Mouse (Mus musculus) telencephalon, adult 2 months (tissue): ENCODE results near the gene Asic3.

Source experiments
- DNase-seq: peaks from one replicate; pipeline ENCODE4 v3.0.0-alpha.2; 2011; ENCODE audit warnings: low read depth, low spot score

The Asic3 gene

GRCm38 (mm10) chr5:24452030-24452690 is 39.0 kb downstream of the Asic3 start, which contains the start of gene Agap3:
Gene Agap3 (plus strand): TSS chr5:24452177.
- no peak for DNase-seq

GRCm38 (mm10) chr5:24452691-24453233 is 39.6 kb downstream of the Asic3 start:
- DNase-seq = no peak

- DNase-seq = no peak
Observed at GRCm38 (mm10) chr5:24453283-24453984, 40.2 kb downstream of the Asic3 start.

- DNase-seq = no peak
Observed at GRCm38 (mm10) chr5:24453985-24454303, 40.8 kb downstream of the Asic3 start.

GRCm38 (mm10) chr5:24455076-24455475 is 41.9 kb downstream of the Asic3 start:
- no peak for DNase-seq

- DNase-seq = no peak
Observed at GRCm38 (mm10) chr5:24455613-24456012, 42.4 kb downstream of the Asic3 start.

GRCm38 (mm10) chr5:24466762-24467161 is 53.6 kb downstream of the Asic3 start:
- no peak for DNase-seq
